10 mouse cellular contexts compared by ENCODE assay signal in genomic region chr2:169133855-169134254, GRCm38 (mm10).
DNase-seq lines count a peak whose midpoint lies in the region.
"Had no signal": no experiment of that assay in that cellular context is flagged by ENCODE, and none has a peak within 500 bp of the region (broad histone marks: within the 10 kb centered on the region; RNA-seq: fewer than 3 reads in every experiment).

No protein-coding gene starts in this region.

- DNase-seq in adrenal gland, adult 2 months = peak; percentile 6
- DNase-seq in adrenal gland, adult 8-10 months = no peak
- DNase-seq in kidney, adult 11 months = peak; percentile 8
- no peak for DNase-seq in kidney, postnatal 10 days
- peak; percentile 40 for DNase-seq in embryo, embryonic 10 days (ENCODE audit: low spot score)
- peak; percentile 67 for DNase-seq in mesoderm, embryonic 11.5 days (ENCODE audit: low read depth, low spot score)
- no peak for DNase-seq in gastrocnemius, postnatal 4 days (ENCODE audit: low spot score in 2 of 2)
- no peak for DNase-seq in spleen, postnatal 10 days (ENCODE audit: low spot score in 2 of 2)
- DNase-seq: gastrocnemius, postnatal 25 days; right cerebral cortex, adult 18-20 months had no signal

Comparison
In these comparisons a context has a peak if more than half of its experiments do, and no peak if none do; other contexts are left out.
1. DNase-seq: peak in adrenal gland, adult 2 months (single experiment), kidney, adult 11 months (single experiment), embryo, embryonic 10 days (single experiment) and mesoderm, embryonic 11.5 days (single experiment); none in adrenal gland, adult 8-10 months (single experiment), kidney, postnatal 10 days (single experiment), gastrocnemius, postnatal 4 days (0 of 2) and spleen, postnatal 10 days (0 of 2).